Mouse (Mus musculus) heart, postnatal 25 days (tissue): ENCODE measurements at regions not wholly inside any gene's neighbourhood (a gene's known extent, or its start where the extent isn't known, plus 50 kb on each side); places are given as distances from the start of the nearest gene placed in this dataset.

ENCODE experiments used
- DNase-seq: peaks from one replicate; pipeline ENCODE4 v3.0.0; 2022; ENCODE audit warnings: low spot score
- intact Hi-C: fragments of 180-260 bp; cut with DNase I; formaldehyde crosslinking; loops from one replicate; pipeline ENCODE4 v1.15.1; 2025

DNA sequence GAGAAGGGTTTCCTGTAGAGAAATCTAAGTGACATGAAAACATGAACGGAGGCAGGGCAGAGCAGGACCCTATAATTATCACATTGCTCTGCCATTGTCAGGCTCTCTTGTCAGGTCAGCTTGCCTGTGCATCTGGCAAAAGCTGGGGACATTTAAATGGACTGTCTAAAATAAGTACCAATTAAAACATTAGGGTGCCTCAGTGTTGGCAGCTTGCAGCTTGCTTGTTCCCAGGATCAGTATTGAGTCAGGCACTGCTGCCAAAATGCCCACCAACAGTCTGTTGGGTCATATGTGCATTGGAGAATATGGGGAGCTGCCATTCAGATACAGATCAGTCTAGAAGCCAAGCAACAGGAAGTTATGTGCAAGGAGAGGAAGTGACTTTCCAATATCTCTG lies 349.5 kb upstream of the B3gat1 start:
- no peak for DNase-seq
- intact Hi-C loops = no loop called here

DNA sequence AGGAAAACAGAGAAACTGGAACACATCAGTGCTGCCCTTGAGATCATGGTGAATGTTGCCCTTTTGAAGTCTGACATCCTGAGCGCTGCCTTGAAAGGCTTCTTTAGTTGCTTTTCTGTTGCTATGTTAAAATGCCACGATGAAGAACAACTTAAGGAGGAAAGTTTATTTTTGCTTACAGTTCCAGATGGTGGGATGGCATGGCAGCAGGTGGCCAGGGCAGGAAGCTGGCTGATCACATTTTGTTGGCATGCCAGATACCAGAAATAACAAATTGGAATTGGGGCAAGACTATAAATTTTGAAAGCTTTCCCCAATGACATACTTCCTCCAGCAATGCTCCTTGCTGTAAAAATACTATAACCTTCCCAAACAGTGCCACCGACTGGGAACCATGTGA lies 334.9 kb upstream of the B3gat1 start:
- intact Hi-C loops = no loop called here
- DNase-seq = no peak

DNA sequence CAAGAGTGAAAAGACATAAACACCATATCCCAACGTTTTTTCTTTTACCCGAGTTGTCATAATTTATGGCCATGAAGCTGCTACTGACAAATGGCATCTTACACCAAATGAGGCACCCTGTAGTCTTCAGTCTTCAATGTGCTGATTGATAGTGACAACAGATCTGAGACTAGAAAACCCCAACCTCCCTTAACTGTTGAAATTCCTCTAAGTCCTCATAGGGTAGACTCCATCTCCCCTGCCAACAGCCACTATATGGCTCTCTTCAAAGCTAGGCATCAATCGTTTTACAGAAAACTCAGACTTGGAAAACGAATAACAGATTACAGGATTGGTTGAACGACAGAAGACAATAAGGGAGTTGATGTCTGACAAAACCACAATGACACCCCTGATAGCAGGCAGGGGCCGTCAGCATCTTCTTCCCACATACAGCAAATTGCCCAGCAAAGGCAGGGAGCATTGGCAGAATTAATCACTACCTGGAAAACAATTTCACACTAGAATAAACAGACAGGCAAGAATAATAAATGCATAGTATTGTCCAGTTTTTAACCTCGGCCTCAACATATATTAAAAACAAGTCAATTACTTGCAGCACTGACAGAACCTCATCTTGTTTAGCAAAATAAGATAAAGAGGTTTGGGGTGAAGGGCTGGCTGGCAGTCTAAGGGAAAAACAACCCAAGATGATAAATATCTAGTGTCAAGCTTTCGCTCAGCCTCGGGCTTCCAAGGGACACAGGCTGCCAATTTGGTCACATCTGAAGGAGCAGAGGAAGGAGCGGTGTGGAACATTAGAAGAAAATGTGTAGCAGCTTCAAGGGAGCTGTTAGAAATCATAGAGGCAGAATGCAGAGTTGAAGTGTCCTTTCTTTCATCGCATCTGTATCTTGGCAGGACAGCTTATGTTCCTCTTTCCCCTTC lies 310.4 kb upstream of the B3gat1 start:
- intact Hi-C loops = no loop called here
- DNase-seq = no peak

DNA sequence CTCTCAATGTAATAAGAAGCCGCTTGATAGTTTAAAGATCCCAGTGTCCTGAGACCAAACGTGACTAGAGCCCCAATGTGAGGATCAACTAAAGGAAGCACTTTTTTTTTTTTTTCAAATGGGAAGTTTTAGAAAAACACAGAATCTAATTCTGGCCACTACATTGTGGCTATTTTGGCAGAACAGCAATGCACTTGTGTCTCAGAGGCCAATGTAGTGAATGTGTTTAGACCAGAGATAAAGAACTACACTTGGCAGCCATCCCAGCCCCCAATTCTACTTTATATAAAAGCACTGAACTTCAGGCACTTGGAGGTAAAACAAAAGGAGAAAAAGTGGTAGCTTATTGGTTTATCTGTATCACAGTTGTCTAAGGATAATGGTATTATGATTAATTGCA lies 298.0 kb upstream of the B3gat1 start:
- intact Hi-C loops = no loop called here
- no peak for DNase-seq

DNA sequence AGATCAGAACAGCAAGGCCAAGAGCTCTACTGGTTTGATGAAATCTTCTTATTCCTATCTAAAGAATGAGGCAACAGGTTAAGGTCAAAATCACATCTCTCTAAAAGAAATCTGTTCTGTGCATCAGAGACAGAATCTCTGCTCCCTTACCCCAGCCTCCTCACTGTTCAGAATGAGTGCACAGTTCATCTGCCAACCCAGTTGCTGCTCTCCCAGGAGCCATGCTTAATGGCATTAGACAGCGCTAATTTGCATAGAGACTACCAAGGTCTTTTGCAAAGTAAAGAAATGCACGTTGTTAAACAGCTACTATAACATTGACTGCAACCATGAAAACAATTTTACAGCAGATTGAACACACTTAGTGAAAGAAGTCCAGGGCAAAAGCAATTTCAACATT lies 296.3 kb upstream of the B3gat1 start:
- intact Hi-C loops = no loop called here
- DNase-seq = no peak

DNA sequence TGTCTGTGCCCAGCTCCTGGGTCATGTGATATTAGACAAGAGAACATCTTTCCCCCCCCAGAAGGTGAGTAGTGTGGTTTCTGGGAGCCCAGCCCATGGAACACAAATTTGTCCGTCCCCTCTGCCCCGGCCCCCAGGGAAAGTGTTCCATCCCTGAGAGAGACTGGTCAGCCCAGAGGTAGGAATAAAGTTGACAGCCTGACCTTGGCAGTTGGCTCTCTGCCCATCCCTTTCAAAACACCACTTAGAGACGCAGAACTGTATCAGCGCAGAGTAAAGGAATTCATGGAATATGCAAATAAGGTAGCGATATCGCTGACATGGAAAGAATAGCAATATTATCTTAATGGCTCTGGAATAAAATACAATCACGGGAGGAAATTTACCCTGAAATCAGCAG lies 279.6 kb upstream of the B3gat1 start:
- intact Hi-C loops = no loop called here
- no peak for DNase-seq

DNA sequence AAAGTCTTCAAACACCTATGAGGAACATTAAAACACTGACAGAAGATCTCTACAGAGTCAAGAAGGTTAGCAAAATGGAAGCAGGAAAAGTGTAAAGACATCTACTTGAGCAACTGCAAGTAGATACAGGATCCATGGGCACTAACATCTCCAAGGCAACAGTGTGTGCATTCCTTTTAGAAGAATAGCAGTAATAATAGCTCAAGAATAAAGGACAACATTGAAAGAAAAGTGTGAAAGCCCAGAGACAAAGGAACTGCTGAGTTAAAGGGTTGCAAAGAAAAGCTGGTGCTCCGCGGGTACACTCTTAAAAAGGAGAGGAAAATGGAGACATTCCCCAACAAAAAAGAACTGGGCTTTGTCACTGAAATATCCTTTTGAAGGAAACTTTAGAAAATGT lies 272.4 kb upstream of the B3gat1 start:
- DNase-seq = no peak
- intact Hi-C loops = no loop called here

DNA sequence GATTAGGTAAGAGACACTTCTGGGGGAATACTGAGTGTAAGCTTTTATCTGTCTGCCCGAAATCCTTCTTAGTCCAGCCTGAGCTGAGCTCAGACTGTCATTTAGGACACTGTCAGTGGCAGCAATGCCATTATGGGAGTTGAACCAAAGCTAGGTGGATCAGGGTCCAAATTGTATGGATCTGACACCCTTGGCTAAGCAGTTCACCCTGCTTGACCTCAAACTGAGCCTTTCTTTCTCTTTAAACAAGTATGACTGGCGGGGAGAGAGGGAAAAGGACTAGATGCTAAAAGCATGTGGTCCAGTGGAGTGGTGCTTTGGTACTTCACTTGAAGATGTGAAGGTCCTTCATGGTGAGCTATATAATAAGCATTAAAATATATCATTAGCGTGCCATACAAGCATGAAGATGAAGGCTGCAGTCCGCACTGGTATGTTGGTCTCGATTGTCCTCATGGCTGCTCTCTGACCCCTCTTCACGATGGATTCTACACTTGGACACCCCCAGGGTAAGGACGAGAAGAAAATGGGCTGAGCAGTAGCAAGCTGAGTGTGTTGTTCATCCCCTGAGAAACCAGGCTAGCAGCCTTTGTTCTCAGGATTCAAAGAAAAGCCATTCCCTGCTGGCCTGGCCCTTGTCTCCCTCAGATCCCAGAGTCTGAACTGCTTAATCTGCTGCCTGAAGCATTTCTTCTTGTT lies 262.7 kb upstream of the B3gat1 start:
- intact Hi-C loops = no loop called here
- DNase-seq = no peak

DNA sequence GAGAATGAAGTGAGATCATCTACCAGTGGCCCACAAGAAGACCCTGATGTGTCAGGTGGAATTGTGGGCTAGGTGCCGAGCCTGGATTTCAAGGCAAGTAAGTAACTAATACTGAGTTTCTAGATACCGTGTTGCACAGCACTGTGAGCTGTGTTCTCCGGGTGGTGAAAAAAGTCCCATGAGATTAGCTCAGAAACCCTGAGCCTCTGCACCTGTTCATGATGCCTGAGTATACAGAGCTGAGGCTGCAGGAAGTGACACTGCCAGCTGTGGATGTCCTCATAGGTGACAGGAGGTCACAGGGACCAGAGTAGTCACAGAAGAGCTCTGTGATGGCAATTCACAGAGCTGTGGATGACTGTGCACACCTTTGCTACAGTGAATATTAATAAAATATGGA lies 257.2 kb upstream of the B3gat1 start:
- no peak for DNase-seq
- intact Hi-C loops = no loop called here

DNA sequence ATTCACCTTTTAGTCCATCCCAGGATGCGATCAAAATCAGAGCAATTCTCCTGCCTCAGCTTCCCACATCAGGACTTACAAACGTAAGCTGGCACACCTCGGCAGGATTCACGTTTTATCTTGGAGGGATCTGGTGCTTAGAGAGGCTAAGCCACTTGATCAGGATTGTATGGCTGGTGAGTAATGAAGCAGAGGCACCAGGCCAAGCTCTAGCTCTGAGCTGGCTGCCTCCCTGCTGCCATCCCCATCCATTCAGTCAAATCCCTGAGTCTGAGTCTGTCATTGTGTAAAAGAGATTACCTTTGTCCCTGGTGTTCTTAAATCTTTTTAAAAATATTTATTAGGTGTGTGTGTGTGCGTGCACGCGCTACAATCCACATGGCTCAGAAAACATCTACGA lies 252.6 kb upstream of the B3gat1 start:
- no peak for DNase-seq
- intact Hi-C loops = no loop called here

DNA sequence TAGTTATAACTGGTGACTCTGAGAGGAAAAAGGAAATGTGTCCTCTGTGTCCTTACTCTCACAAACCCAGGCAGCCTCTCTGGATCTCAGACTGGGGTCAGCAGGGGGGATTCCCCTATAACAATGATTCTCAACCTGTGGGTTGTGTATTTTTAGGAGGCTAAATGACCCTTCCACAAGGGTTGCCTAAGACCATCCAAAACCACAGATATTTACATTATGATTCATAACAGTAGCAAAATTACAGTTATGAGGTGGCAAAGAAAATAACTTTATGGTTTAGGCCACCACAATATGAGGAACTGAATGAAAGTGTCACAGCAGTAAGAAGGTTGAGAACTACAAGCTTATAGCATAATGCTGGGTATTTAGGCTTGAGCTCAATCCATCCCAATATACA lies 251.6 kb upstream of the B3gat1 start:
- intact Hi-C loops = no loop called here
- DNase-seq = no peak

DNA sequence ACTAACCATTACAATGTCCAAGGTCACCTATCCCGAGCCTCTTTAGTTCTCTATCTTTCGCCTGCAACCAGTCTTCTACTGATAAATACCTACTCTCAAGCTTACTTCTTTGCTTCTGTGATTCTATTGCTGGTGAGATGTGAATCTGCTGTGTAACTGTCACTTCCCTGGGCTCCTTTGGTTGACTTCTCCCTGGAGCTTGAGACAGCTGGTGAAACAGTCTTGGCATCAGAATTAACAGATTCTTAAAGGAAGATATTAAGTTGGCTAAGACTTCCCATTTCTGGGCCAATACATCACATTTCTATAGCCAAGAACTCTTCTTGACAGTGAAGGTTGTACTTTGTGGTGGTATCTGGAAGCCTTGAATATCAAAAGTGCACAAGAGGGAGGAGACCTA lies 239.8 kb upstream of the B3gat1 start:
- DNase-seq = no peak
- intact Hi-C loops = no loop called here

DNA sequence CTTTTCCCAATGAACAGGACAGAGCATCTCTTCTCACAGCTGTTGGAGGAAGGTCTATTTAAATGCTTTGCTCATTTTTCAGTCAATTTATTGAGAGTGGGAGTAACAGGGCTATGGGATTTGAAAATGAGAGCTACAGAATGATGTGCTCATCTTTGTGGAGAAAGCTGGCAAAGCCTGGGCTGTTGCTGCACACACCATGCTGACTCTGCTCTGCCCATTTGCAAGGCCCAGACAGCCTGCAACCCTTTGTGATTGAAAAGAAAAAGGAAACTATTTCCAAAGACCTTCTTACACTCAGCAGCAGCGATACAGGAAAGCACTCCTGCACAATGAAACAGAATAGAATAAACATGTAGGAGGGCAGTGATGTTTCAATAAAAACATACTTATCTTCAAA lies 231.5 kb upstream of the B3gat1 start:
- no peak for DNase-seq
- intact Hi-C loops = no loop called here

DNA sequence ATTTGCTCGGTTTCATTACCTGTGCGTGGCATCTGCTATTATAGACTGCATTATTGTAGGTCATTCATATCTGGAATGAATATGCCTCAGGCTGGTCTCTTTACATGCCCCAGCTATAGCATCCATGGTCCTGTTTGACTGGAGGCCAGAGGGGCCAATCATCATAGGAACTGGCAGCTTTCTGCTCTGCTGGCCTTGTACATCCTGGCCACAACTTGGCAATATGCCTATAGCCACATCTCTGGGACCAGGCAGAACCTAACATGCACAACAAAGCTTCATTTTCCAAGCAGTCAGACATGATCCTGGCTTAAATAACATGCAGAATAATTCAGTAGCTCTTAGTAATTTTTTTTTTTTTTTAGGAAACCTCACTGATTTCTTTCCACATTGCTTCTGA lies 227.6 kb upstream of the B3gat1 start:
- DNase-seq = no peak
- intact Hi-C loops = no loop called here

DNA sequence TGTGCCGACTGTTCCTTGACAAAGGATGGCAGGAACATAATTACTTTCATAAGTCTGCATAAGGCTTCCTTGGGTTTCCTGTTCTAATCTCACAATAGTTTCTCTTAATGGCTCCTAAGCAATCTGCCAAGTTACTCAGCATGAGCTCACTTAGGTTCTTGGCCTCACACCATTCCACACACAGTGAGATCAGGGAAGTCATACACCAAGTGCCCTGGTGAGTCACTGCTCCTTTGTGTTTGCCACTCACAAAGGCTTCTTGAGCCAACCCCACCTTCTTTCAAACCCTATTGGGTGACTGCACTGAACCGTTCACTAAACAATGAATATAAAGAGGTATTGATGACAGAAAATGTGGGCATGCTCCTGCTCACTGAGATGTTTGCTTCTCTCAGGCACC lies 214.9 kb upstream of the B3gat1 start:
- DNase-seq = no peak
- intact Hi-C loops = no loop called here

DNA sequence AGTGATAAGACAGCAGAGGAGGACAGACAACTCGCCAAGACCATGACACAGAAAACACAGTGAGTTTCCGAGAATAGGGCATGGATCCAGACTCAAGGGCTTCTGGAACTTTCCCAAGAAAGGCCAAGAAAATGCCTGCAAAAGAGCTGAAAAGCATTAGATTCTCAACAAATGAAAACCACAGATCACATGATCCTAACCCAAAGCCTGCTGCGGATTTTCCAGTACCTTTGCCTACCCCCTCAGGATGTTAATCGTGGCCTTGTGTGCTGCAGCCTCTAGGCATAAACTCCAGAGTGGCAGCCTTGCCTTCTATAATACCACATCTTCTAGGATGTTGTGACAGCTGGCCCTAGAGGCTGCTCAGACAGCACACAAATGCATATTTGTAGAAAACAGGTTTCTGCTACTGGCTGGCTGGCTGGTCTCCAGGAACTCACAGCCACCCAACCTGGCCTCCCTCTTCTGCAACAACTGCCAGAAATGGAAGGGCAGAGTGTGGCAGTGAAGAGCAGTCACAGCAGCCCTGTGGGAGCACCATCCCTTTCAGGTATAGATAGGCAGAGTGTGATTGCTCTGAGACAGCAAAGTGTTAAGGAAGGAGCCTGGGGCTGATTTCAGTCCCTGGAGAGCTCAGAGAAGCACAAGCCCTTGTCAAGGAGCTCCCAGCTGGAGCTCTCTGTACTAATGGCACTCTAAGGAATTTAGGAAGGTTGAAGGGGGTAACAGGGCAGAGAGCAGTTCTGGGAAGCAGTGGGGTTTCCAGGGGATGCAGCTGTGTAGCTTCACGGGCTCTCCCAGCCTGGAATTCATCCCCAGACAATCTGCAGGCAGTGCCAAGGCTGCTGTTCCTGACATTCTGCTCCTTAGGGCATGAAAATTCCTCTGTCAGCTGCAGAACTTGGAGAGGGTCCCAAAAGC lies 213.7 kb upstream of the B3gat1 start:
- DNase-seq = no peak
- intact Hi-C loops = no loop called here

DNA sequence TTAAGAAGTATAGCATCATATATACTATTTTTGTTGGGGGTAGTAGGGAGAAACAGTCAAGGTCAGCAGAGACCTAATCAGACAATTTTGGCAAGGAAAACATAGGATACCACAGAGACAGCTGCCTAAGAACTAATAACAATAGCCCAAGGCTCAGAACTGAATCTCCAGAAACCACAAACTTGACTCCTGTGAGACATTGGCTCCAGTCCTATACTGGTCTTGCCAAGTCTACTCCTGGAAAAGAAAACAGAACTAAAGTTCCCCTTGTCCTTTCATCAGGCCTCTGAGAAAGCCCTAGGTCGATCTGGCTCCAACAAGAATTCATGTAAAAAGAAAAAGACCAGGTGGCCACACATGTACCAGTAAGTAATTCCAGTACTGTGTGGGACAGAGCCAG lies 209.4 kb upstream of the B3gat1 start:
- DNase-seq = no peak
- intact Hi-C loops = no loop called here

DNA sequence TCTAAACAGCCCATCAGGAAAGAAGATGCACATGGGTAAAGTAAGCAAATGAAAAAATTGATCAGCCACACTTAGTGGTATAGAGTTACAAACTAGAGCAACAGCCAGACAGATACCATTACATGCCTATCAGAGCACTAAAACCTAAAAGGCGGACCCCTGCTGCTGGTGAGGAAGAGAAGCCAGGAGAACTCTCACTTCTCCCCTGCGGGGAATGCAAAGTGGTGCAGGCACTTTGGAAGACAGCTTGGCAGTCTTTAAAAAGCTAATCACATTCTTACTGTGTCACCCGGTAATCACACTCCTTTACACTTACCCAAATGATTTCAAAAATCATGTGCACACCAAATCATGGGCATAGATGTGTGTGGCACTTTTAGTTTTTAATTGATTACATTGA lies 204.8 kb upstream of the B3gat1 start:
- intact Hi-C loops = no loop called here
- DNase-seq = no peak

DNA sequence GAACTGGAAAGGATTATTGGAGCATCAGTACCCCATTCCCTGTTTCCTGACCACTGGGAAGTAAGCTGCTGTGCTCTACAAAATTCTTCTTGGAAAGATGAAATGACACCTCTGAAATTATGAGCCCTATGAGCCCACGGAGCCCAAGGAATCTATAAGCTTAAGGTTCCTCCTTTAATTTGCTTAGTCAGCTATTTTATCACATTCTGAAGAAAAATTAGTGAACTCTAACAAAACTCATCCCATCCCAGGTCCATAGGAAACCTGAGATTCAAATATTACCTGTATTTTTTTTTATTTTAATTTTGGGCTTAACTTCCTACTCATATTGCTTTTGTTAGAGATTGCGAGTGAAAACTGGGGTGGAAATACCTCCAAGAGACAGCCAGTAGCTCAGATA lies 194.5 kb upstream of the B3gat1 start:
- DNase-seq = no peak
- intact Hi-C loops = no loop called here

DNA sequence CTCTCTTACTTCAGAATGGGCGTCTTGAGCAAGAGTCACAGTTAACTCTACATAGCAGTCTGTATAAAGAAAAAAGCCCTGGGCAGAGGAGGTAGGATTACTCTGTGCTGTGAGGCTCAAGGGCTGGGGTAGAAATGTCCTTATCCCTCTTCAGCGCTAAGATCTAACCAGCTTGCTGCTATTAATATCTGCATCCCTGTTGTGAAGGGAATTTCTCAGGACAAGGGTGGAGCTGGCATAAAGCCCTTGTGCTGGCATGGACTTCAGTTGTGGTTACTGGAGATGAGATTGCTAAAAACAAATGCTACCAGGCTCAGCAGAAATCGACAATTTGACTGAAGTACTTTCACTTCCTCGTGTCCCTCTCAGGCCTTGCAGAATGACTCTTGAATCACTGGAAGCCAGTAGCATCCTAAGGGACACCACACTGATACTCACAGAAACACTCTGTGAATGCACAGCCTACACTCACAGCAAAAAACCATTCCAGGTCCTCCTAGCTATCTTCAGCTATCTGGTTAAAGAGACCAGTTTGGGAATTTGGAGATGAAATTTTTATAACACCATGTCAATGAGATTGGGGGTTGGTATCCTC lies 185.1 kb upstream of the B3gat1 start:
- no peak for DNase-seq
- intact Hi-C loops = no loop called here
